Mouse (Mus musculus) kidney, adult 2 months (tissue): Measurements from ENCODE around the gene Zkscan17.

Experiments
- CTCF ChIP-seq: fragments of 200-500 bp; conservative IDR thresholded peaks from 2 replicates; pipeline ENCODE4 v1.5.1; 2011; ENCODE audit warnings: low read depth, mild to moderate bottlenecking, control low read depth, low read length, moderate library complexity, mixed read lengths; ENCODE audit not compliant: insufficient read depth, insufficient read length
- POLR2A ChIP-seq: fragments of 200-500 bp; IDR thresholded peaks from one replicate; pipeline ENCODE4 v1.6.1; 2011; ENCODE audit warnings: low read depth, low read length, control low read depth

- TF ChIP-seq POLR2A (no peak), CTCF (peak; percentile 39)
Observed at GRCm38 (mm10) chr11:59526472-59527080, at the start of gene Zkscan17.
